Mouse (Mus musculus) hindbrain, embryonic 14.5 days (tissue): Measurements from ENCODE around the gene Clca2. TPM values are rescaled to one million over a fixed set of nuclear protein-coding genes. Genes with fewer than 3 reads are reported as not detected.

ENCODE experiments used
- ATAC-seq: fragments of 200-750 bp; cut with Nextera tagmentation; 2 replicates; pipeline ENCODE4 v1.8.0; 2017; ENCODE audit warnings: moderate number of reproducible peaks, mild to moderate bottlenecking, moderate TSS enrichment, moderate library complexity; ENCODE audit not compliant: low FRiP score
- DNase-seq: peaks from one replicate; pipeline ENCODE4 v3.0.0-alpha.2; 2015; ENCODE audit warnings: low spot score
- H3K27ac ChIP-seq: fragments of 300-500 bp; sonication (generic); 2 replicates; pipeline ENCODE4 v1.5.1; 2014; ENCODE audit warnings: mild to moderate bottlenecking, moderate library complexity
- H3K27me3 ChIP-seq: fragments of 300-500 bp; sonication (generic); 2 replicates; pipeline ENCODE4 v1.6.1; 2014; ENCODE audit warnings: mild to moderate bottlenecking, low read length, mixed read lengths; ENCODE audit not compliant: control insufficient read depth, insufficient read depth
- H3K36me3 ChIP-seq: fragments of 300-500 bp; sonication (generic); replicated peaks from 2 replicates; pipeline ENCODE4 v1.6.1; 2014; ENCODE audit not compliant: control insufficient read depth, insufficient read depth
- H3K4me1 ChIP-seq: fragments of 300-500 bp; sonication (generic); replicated peaks from 2 replicates; pipeline ENCODE4 v1.6.1; 2014; ENCODE audit warnings: antibody characterized with exemption, low read length, mixed read lengths; ENCODE audit not compliant: control insufficient read depth, insufficient read depth
- H3K4me2 ChIP-seq: fragments of 300-500 bp; sonication (generic); replicated peaks from 2 replicates; pipeline ENCODE4 v1.6.1; 2014; ENCODE audit warnings: mild to moderate bottlenecking, moderate library complexity
- H3K4me3 ChIP-seq: fragments of 300-500 bp; sonication (generic); replicated peaks from 2 replicates; pipeline ENCODE4 v1.5.1; 2014; ENCODE audit warnings: mild to moderate bottlenecking, low read length
- H3K9ac ChIP-seq: fragments of 300-500 bp; sonication (generic); 2 replicates; pipeline ENCODE4 v1.6.1; 2014
- H3K9me3 ChIP-seq: fragments of 300-500 bp; sonication (generic); 2 replicates; pipeline ENCODE4 v1.6.1; 2016; ENCODE audit warnings: low read length; ENCODE audit not compliant: control insufficient read depth
- WGBS: fragments of 180-500 bp; shearing (Covaris S2); extraction: QIAGEN DNeasy Blood & Tissue Kit; methylation state at CpG from one replicate; pipeline ENCODE4 v1.1.7; 2014; 5-methylcytosine and 5-hydroxymethylcytosine counted together
- polyA plus RNA-seq: library from polyadenylated mRNA; unstranded; fragments of >200 nt; fragmentation: Nextera tagmentation; extraction: Ambion mirVana; gene quantifications from 2 replicates; pipeline ENCODE4 v1.2.1, GENCODE M21; 2014

The Clca2 gene
- polyA plus RNA-seq, 1 experiment from 2014 or later = 0.08 TPM

DNA sequence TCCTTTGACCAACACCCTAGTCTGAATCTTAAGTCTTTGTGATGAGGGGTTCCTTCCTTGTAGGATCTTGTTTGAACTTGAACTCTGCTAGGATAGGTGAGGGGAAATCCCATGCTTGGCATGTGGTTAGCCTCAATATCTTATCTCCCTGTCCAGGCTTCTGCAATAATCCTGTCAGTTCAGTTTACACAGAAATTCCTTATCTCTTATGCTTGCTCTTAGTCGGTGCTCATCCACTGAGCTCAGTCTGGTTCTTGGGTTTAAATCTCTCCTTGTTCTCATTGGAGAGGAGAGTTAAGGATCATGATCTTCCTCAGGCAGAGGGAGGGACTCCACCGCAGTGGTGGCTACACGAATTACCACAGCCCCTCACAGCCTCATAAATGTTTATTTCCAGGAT, 49.4 kb downstream of the Clca2 start:
- Histone ChIP-seq H3K4me2 (no peak overlapping the region), H3K36me3 (no peaks in the 10 kb centered on the region), H3K9ac (no peak overlapping the region), H3K9me3 (no peaks in the 10 kb centered on the region), H3K27me3 (no peaks in the 10 kb centered on the region), H3K4me1 (no peaks in the 10 kb centered on the region), H3K4me3 (no peak overlapping the region), H3K27ac (no peak overlapping the region)
- ATAC-seq (no peak), DNase-seq (no peak)
- WGBS = 87% methylated on average over 3 of the region's 3 CpGs

DNA sequence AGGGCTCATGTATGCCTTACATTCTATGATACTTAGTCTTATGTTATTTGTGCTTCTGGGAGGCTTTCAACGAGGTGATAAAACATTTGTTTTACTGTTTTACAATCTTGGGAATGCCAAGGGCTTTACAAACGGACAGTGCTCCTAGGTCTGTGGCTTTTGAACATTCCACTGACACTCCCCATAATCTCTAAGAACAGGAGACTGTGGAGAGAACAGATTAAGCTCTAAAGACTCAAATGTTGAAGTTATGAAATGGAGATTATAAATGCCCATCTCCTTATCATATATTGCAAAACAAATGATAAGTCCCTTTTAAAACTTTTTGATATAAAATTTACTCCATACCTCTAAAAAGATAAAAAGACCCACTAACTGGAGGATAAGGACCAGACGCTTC, 60.4 kb downstream of the Clca2 start:
- DNase-seq (no peak), ATAC-seq (no peak)
- H3K36me3 ChIP-seq = no peaks in the 10 kb centered on the region
- H3K9me3 ChIP-seq = no peaks in the 10 kb centered on the region
- H3K27ac ChIP-seq = no peak overlapping the region
- no peak overlapping the region for H3K4me2 ChIP-seq
- WGBS = 75% methylated on average over 3 of the region's 3 CpGs
- no peaks in the 10 kb centered on the region for H3K4me1 ChIP-seq
- H3K4me3 ChIP-seq = no peak overlapping the region
- H3K9ac ChIP-seq = no peak overlapping the region
- no peaks in the 10 kb centered on the region for H3K27me3 ChIP-seq

DNA sequence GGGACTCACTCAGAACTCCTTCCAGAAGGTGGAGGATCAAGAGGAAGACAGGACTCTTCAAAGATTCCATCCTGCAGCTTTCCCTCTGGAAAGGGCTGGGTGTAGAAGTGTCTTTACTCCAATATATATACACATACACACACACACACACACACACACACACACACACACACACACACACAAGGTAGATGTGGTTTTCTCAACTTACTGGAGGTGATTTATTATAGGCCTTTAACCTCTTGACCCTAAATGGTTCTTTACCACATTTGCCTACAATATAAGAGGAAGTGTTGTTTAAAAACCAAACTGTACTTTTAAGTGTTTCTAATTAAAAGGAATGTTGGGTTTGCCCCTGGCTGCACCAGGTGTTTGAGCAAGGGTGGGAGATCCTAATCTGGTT, 66.6 kb downstream of the Clca2 start, which contains the start of gene Clca1:
TSS of gene Clca1 (minus strand) at position 101 of the 400 bp plus-strand sequence.
- Histone ChIP-seq H3K4me3 (no peak within 1 kb of the TSS), H3K4me2 (no peak within 1 kb of the TSS)

DNA sequence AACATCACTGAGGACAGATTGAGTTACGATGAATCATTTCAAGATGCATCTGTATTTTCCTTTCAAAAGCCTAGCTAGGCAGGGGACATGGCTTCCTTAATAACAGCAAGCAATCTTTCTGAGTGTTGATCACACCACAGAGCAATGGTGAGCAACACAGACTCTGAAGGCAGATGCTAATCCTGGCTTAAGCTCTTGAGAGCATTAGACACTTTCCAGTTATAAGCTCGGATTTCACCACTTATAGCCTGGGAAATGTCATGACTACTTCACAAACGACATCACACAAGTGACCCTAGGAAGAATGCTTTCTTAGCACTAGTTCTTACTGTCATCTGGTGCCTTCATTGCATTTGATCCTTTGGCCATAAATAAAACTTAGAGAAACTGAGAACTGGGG, 71.2 kb downstream of the Clca2 start:
- no peaks in the 10 kb centered on the region for H3K27me3 ChIP-seq
- no peaks in the 10 kb centered on the region for H3K36me3 ChIP-seq
- DNase-seq = no peak
- no peak overlapping the region for H3K9ac ChIP-seq
- no peak overlapping the region for H3K4me2 ChIP-seq
- 90% methylated on average over 3 of the region's 3 CpGs for WGBS
- H3K9me3 ChIP-seq = no peaks in the 10 kb centered on the region
- ATAC-seq = no peak
- H3K27ac ChIP-seq = no peak overlapping the region
- H3K4me3 ChIP-seq = no peak overlapping the region
- no peaks in the 10 kb centered on the region for H3K4me1 ChIP-seq

More for the DNA sequence above, 66.6 kb downstream of the Clca2 start, which contains the start of gene Clca1:
- Histone ChIP-seq H3K27me3 (no peaks in the 10 kb centered on the region), H3K9me3 (no peaks in the 10 kb centered on the region), H3K27ac (no peak within 1 kb of the TSS), H3K9ac (no peak within 1 kb of the TSS), H3K36me3 (no peaks in the 10 kb centered on the region), H3K4me1 (no peaks in the 10 kb centered on the region)
- ATAC-seq = no peak
- no peak for DNase-seq

DNA sequence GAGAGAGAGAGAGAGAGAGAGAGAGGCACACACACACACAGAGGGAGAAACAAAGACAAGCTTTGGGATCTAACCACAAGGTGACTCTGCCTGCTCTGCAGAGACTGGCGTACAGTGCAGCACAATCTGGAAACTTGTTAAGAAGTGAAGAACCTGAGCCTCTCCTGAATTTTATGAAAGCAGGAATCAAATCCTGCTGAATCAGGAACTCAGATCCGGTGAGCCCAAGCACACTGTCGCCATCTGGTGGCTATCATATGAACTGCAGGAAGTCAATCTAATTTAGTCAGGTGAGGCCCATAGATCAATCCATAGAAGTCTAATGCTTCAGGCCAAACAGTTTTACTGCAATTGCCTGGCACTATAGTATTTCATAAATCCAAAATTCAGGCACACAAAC, 72.5 kb downstream of the Clca2 start:
- WGBS = 37% methylated on average over 3 of the region's 3 CpGs
- Histone ChIP-seq H3K9me3 (no peaks in the 10 kb centered on the region), H3K4me2 (no peak overlapping the region), H3K27ac (no peak overlapping the region), H3K36me3 (no peaks in the 10 kb centered on the region), H3K4me3 (no peak overlapping the region), H3K27me3 (no peaks in the 10 kb centered on the region), H3K4me1 (no peaks in the 10 kb centered on the region), H3K9ac (no peak overlapping the region)
- DNase-seq = peak; percentile 70
- ATAC-seq = no peak

Other genes with a start within 250 kb of the Clca2 start
- 0.10 TPM in 1 of 2 replicates, not detected in the other for gene Clca4b, start 166.9 kb downstream of the Clca2 start, polyA plus RNA-seq
- not detected in 2 replicates for gene Clca4a, start 124.4 kb downstream of the Clca2 start, polyA plus RNA-seq
- gene Clca1, start 66.7 kb downstream of the Clca2 start, polyA plus RNA-seq = not detected in 2 replicates
- 11.4 and 16.1 TPM in 2 replicates for gene Odf2l, start 19.1 kb upstream of the Clca2 start, polyA plus RNA-seq
- gene Col24a1, start 193.0 kb upstream of the Clca2 start, polyA plus RNA-seq = 0.83 and 1.1 TPM in 2 replicates